Mouse (Mus musculus): Measurements from ENCODE around the gene Abcb4. TPM values are rescaled to one million over a fixed set of nuclear protein-coding genes. Genes with fewer than 3 reads are reported as not detected.

Gene Abcb4
- total and polyA plus RNA-seq, 3 experiments = 0.27 to 0.68 (median 0.29) TPM

DNA sequence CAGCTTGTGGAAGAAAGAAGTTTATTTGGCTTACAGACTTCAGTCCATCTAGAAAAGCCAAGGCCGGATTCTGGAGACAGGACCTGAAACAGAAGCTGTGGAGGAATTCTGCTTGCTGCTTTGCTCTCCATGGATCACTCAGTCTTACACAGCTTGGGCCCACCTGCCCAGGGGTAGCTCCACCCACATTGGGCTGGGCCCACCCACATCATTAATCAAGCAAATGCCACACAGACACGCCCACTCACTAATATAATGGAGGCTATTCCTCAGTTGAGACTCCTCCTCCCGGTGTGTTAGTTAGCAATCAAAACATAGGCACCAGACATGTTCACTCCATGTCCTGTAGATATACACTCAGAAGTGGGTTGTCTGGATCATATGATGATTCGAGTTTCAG is 67.0 kb downstream of the Abcb4 start:
- peaks cover 9 to 19% of the 10 kb centered on the region in 2 experiments for H3K36me3 ChIP-seq (replicated peaks in 1 of 2; ENCODE audit: control insufficient read depth in 1 of 2, insufficient read depth in 1 of 2, low read length in 1 of 2)
- H3K4me1 ChIP-seq (ENCODE audit: control insufficient read depth in 1 of 2, insufficient read depth in 2 of 2) = peaks cover 16 to 32% of the 10 kb centered on the region in 2 experiments
- H3K9me3 ChIP-seq (replicated peaks; ENCODE audit: low read length) = no peaks in the 10 kb centered on the region
- dilution Hi-C loops (cut with MboI; ENCODE audit: extremely low pct_ligation_motif_present, extremely low pct_unique_long_range_greater_than_20kb, low sequenced_read_pairs) (no loop called here), in situ Hi-C loops (cut with MboI; ENCODE audit: low pct_ligation_motif_present, low pct_unique_long_range_greater_than_20kb, low sequenced_read_pairs) (no loop called here)
- H3K27me3 ChIP-seq (replicated peaks) = no peaks in the 10 kb centered on the region
- no peak overlapping the region for H3K4me3 ChIP-seq (replicated peaks in 1 of 3; ENCODE audit: low read depth in 2 of 3, low read length in 2 of 3, poor library complexity in 1 of 3)
- TF ChIP-seq E2F4 (IDR thresholded peaks at IDR 0.05; ENCODE audit: insufficient replicate concordance, low read depth, low read length) = no peak
- TF ChIP-seq RAD21 (IDR thresholded peaks at IDR 0.05; ENCODE audit: low read depth, low read length) = no peak
- no peak for TF ChIP-seq PAX5 (IDR thresholded peaks at IDR 0.05; ENCODE audit: low read length)
- no peak for TF ChIP-seq SMC3 (IDR thresholded peaks at IDR 0.05; ENCODE audit: low read depth, low read length)
- no peak for TF ChIP-seq TCF12 (IDR thresholded peaks at IDR 0.05; ENCODE audit: low read depth, low read length)
- no peak for TF ChIP-seq UBTF (IDR thresholded peaks at IDR 0.05; ENCODE audit: low read depth, low read length)
- no peak for TF ChIP-seq JUN (IDR thresholded peaks at IDR 0.05; ENCODE audit: insufficient read depth, low read depth, low read length)
- TF ChIP-seq MAZ (IDR thresholded peaks at IDR 0.05; ENCODE audit: low read depth, low read length) = no peak
- TF ChIP-seq CHD1 (IDR thresholded peaks at IDR 0.05; ENCODE audit: low read depth, low read length) = no peak
- TF ChIP-seq GABPA (IDR thresholded peaks at IDR 0.05; ENCODE audit: insufficient replicate concordance, low read depth, low read length) = no peak
- no peak for TF ChIP-seq MYC (IDR thresholded peaks at IDR 0.05; ENCODE audit: low read depth, low read length)
- TF ChIP-seq MAFK (IDR thresholded peaks at IDR 0.05; ENCODE audit: insufficient replicate concordance, low read length) = no peak
- no peak for TF ChIP-seq POLR2A (IDR thresholded peaks at IDR 0.05; ENCODE audit: low read depth, low read length)
- no peak for TF ChIP-seq ZNF384 (IDR thresholded peaks at IDR 0.05; ENCODE audit: low read depth, low read length)
- no peak for TF ChIP-seq ZC3H11A (IDR thresholded peaks at IDR 0.05; ENCODE audit: low read depth, low read length)
- no peak for TF ChIP-seq ZMIZ1 (IDR thresholded peaks at IDR 0.05; ENCODE audit: low read depth, low read length)
- TF ChIP-seq ELF1 (IDR thresholded peaks at IDR 0.05; ENCODE audit: low read depth, low read length) = no peak
- no peak for TF ChIP-seq MAX (IDR thresholded peaks at IDR 0.05; ENCODE audit: low read length)
- TF ChIP-seq NRF1 (IDR thresholded peaks at IDR 0.05; ENCODE audit: low read depth, low read length) = no peak
- TF ChIP-seq CHD2 (IDR thresholded peaks at IDR 0.05; ENCODE audit: low read length) = no peak
- no peak overlapping the region for H3K9ac ChIP-seq (ENCODE audit: insufficient read depth, low read depth)
- H3K27ac ChIP-seq (ENCODE audit: insufficient read depth, low read depth) = no peak overlapping the region
- DNase-seq (ENCODE audit: extremely low read depth) = no peak
- H3K79me2 ChIP-seq (replicated peaks; ENCODE audit: control insufficient read depth, extremely low read depth, insufficient read depth, poor library complexity, severe bottlenecking) = no peaks in the 10 kb centered on the region
- H3K4me2 ChIP-seq (ENCODE audit: insufficient read depth, low read depth, poor library complexity, severe bottlenecking) = no peak overlapping the region

- no peaks in the 10 kb centered on the region for H3K9me3 ChIP-seq (replicated peaks; ENCODE audit: low read length)
- no peak overlapping the region for H3K4me3 ChIP-seq (replicated peaks in 1 of 3; ENCODE audit: low read depth in 2 of 3, low read length in 2 of 3, poor library complexity in 1 of 3)
- DNase-seq (ENCODE audit: extremely low read depth) = peak; percentile 82
- peaks cover 30 to 53% of the 10 kb centered on the region in 2 experiments for H3K36me3 ChIP-seq (replicated peaks in 1 of 2; ENCODE audit: control insufficient read depth in 1 of 2, insufficient read depth in 1 of 2, low read length in 1 of 2)
- H3K27ac ChIP-seq (ENCODE audit: insufficient read depth, low read depth) = peak overlapping the region; percentile 8; the same call in 1 of the 2 replicates
- no peaks in the 10 kb centered on the region for H3K79me2 ChIP-seq (replicated peaks; ENCODE audit: control insufficient read depth, extremely low read depth, insufficient read depth, poor library complexity, severe bottlenecking)
- H3K27me3 ChIP-seq (replicated peaks) = no peaks in the 10 kb centered on the region
- H3K9ac ChIP-seq (ENCODE audit: insufficient read depth, low read depth) = no peak overlapping the region
- in situ Hi-C loops (cut with MboI; ENCODE audit: low pct_ligation_motif_present, low pct_unique_long_range_greater_than_20kb, low sequenced_read_pairs) = no loop called here
- dilution Hi-C loops (cut with MboI; ENCODE audit: extremely low pct_ligation_motif_present, extremely low pct_unique_long_range_greater_than_20kb, low sequenced_read_pairs) = no loop called here
- H3K4me1 ChIP-seq (ENCODE audit: control insufficient read depth in 1 of 2, insufficient read depth in 2 of 2) = peaks cover 11 to 34% of the 10 kb centered on the region in 2 experiments
- TF ChIP-seq IRF4 (IDR thresholded peaks at IDR 0.05; ENCODE audit: low read depth, low read length) (peak; percentile 67), NRF1 (IDR thresholded peaks at IDR 0.05; ENCODE audit: low read depth, low read length) (no peak), MEF2A (IDR thresholded peaks at IDR 0.05; ENCODE audit: borderline replicate concordance, low read depth, low read length) (peak; percentile 69), ELF1 (IDR thresholded peaks at IDR 0.05; ENCODE audit: low read depth, low read length) (0 out of 2 replicates have a peak, but pooled peaks have one; percentile 21), MAX (IDR thresholded peaks at IDR 0.05; ENCODE audit: low read length) (0 out of 2 replicates have a peak, but pooled peaks have one; percentile 26), SIN3A (IDR thresholded peaks at IDR 0.05; ENCODE audit: low read length) (peak; percentile 49; the same call in 1 of the 2 replicates), EP300 (IDR thresholded peaks at IDR 0.05; ENCODE audit: low read length) (peak; percentile 77), GABPA (IDR thresholded peaks at IDR 0.05; ENCODE audit: insufficient replicate concordance, low read depth, low read length) (no peak), TCF12 (IDR thresholded peaks at IDR 0.05; ENCODE audit: low read depth, low read length) (peak; percentile 85), ETS1 (conservative IDR thresholded peaks at IDR 0.05; ENCODE audit: low read depth, low read length) (peak; percentile 73), CHD1 (IDR thresholded peaks at IDR 0.05; ENCODE audit: low read depth, low read length) (no peak), ZC3H11A (IDR thresholded peaks at IDR 0.05; ENCODE audit: low read depth, low read length) (no peak), TBP (conservative IDR thresholded peaks at IDR 0.05; ENCODE audit: low read depth, low read length) (0 out of 2 replicates have a peak, but pooled peaks have one; percentile 16), HCFC1 (IDR thresholded peaks at IDR 0.05; ENCODE audit: low read depth, low read length) (no peak), CHD2 (IDR thresholded peaks at IDR 0.05; ENCODE audit: low read length) (no peak), ZKSCAN1 (IDR thresholded peaks at IDR 0.05; ENCODE audit: borderline replicate concordance, low read depth, low read length) (no peak), CTCF (conservative IDR thresholded peaks at IDR 0.05 in 1 of 2, IDR thresholded peaks at IDR 0.05 in 1 of 2; ENCODE audit: low read depth in 2 of 2, low read length in 2 of 2) (peak in 1 of 2 experiments; percentile 39; a peak in 1 of 4 replicates), MYC (IDR thresholded peaks at IDR 0.05; ENCODE audit: low read depth, low read length) (0 out of 2 replicates have a peak, but pooled peaks have one; percentile 27), KAT2A (IDR thresholded peaks at IDR 0.05; ENCODE audit: insufficient replicate concordance, low read length) (no peak), RAD21 (IDR thresholded peaks at IDR 0.05; ENCODE audit: low read depth, low read length) (peak; percentile 34), POLR2A (IDR thresholded peaks at IDR 0.05; ENCODE audit: low read depth, low read length) (0 out of 2 replicates have a peak, but pooled peaks have one; percentile 18), SMC3 (IDR thresholded peaks at IDR 0.05; ENCODE audit: low read depth, low read length) (peak; percentile 43)
- H3K4me2 ChIP-seq (ENCODE audit: insufficient read depth, low read depth, poor library complexity, severe bottlenecking) = no peak overlapping the region
These were observed 71.0 kb downstream of the Abcb4 start for GRCm38 (mm10) chr5:8964487-8964886.
